Mouse (Mus musculus): Measurements from ENCODE around the gene Aoc1.

Gene Aoc1

DNA sequence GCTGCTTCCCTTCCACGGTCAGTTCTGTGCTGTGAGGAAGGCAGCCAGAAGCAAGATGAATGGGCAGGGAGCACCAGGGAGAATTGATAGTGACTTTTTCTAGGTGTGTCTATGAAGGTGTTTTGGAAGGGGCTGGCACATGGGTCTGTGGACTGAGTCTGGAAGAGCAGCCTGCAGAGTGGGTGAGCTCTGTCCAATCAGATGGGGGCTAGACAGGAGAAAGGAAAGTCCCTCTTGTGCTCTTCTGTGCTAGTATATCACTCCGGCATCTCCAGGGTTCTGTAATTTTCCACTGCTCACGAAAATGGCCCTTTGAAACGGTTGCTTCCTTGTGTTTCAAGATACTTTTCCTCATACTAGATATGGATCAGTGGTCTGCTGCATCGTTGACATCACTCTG is at the start of gene Aoc1:
Aoc1 (plus strand) TSS at position 301 of the 400 bp plus-strand sequence.
- no peak for DNase-seq

DNA sequence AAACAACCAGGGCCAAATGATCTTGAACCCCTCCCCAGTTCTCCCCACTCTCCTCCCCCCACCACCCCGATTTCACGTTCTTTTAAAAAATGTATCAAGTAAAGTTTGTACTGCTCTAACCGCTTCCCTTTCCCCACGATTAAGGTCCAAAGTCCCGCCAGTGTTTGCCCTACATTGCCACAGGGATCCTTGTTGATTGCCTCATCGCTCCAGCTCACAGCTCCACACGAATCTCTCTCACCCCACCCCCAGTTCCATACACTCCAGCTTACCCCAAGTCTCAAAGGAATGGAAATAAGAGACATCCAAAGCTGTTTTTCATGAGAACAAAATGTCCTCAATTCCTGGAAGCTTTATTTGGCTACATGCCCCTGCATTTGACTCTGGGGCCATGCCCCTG is 47.7 kb upstream of the Aoc1 start:
- peak; percentile 17 for DNase-seq

DNA sequence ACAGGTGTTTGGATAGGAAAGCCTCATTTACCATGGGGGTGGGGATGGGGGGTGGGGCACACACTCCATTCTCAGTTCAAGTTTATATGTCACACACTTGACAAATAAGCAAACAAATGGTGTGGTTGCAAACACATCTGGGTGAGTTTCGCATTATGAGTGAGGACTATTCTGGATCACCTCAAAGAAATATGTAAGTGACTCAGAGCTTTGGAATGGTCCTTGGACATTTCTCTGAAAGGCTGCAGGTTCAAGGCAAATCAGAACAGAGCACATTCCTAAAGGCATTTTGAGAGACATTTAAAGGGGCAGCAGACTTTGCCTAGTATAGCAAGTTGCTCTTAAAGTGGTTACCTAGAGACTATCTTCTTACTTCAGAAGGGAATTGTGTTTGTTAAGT is 43.7 kb upstream of the Aoc1 start:
- no peak for DNase-seq

GRCm38 (mm10) chr6:48829651-48830050 is 43.0 kb upstream of the Aoc1 start:
- no peak for DNase-seq

DNA sequence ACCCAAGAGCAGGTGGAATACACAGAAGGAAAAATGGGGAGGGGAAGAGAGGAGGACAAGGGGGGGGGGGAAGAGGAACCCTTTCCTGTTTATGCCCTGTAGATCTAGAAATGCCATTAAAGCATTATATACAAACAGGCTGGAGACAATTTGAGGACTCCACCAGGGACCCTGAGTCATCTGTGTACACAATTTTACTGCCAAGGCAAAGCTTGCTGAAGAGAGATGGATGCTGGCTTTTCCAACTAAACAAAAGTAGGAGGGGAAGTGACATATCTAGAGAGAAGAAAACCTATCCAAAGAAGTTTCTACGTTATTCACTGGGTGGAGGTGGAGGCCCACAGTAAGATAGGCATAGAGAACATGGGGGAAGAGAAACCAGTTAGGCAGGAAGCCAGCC is 42.5 kb upstream of the Aoc1 start:
- no peak for DNase-seq

DNA sequence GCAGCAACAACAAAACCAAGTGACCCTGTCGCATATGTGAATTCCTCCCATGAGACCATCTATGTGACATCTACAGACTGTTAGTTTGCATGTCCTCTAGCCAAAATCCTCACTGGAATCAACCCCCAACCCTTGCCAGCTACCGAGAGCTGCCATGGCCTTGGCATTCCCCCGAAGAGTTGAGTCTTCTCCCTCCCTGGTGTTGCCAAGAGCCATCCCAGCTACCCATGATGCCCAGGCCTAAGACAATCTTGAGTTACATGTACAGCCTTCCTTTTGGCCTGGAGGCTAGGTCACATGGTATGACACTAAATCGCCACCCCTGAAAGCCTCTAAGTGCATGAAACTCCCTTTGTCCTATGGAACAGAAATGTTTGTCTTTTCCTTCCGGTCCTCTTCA is 41.6 kb upstream of the Aoc1 start:
- no peak for DNase-seq

DNA sequence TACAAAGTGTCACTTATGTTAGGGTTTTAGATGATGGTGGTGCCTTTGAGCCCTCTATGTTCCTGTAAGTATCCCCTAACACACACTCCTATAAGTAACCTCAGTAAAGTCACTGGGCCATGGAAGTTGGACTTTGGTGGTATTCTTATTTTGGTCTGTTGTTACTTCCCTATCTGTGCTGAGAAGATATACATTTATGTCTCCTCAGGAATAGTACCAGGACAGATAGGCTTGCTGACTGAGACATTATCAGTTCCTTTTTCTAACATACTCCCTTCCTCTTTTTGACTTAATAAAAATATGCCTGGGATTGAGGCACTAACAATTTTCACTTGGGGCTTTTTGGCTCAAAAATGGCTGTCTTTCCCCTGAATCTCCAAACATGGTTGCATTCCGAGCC is 40.3 kb upstream of the Aoc1 start:
- no peak for DNase-seq

- DNase-seq: no peak
These were observed 39.2 kb upstream of the Aoc1 start for GRCm38 (mm10) chr6:48833515-48833914.

DNA sequence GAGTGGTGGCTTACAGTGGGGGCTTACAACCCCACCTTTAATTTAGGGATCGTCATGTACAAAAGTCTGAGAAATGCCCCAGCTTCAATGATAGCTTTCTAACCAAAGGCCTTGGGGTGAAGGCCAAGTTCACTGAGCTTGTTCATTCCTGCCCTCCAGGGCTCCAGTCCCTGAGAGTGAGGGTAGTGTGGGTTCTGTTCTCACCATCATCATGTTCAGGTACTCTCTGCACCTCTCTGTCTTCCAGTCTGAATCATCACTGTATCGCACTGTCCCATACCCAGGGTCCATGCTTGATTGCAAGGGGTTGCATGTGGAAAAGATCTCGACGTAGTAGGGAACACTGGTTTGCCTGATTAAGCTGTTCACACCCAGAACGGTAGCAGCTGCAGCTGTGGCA is 37.5 kb upstream of the Aoc1 start:
- no peak for DNase-seq

- no peak for DNase-seq
These were observed 36.5 kb upstream of the Aoc1 start for GRCm38 (mm10) chr6:48836146-48836545.

GRCm38 (mm10) chr6:48837516-48837915 is 35.2 kb upstream of the Aoc1 start:
- no peak for DNase-seq

- no peak for DNase-seq
These were observed 34.2 kb upstream of the Aoc1 start for GRCm38 (mm10) chr6:48838321-48839080.

DNA sequence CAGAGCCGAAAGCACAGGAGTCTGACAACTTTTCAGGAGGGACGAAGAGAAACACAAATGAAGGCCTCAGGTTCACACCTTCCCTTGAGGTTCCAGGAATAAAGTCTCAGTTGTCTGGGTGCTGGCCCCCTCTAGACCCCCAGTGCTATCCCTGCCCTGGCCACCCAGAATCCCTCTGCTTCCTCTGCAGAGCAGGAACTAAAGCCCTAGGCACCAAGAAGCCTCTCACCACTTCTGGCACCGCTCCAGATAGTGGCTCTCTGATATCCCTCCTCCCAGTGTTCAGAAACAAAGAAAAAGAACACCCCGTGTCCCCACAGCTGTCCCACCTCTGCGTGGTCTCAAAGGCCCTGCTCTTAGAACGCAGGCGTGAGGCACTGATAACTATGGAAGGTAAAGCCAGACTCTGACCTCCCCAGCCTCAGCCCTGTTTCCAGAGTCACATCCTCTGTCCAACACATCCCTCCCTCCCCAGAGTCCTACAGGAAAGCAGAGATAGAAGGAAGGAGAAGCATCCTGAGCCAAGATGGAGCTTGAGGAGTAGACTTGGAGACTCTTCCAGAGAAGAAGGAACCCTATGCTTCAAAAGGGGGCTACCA is 32.2 kb upstream of the Aoc1 start, which contains the start of gene Tmem176a:
Tmem176a (plus strand) TSS at position 549 of the 599 bp plus-strand sequence.
- DNase-seq: peak; percentile 73

DNA sequence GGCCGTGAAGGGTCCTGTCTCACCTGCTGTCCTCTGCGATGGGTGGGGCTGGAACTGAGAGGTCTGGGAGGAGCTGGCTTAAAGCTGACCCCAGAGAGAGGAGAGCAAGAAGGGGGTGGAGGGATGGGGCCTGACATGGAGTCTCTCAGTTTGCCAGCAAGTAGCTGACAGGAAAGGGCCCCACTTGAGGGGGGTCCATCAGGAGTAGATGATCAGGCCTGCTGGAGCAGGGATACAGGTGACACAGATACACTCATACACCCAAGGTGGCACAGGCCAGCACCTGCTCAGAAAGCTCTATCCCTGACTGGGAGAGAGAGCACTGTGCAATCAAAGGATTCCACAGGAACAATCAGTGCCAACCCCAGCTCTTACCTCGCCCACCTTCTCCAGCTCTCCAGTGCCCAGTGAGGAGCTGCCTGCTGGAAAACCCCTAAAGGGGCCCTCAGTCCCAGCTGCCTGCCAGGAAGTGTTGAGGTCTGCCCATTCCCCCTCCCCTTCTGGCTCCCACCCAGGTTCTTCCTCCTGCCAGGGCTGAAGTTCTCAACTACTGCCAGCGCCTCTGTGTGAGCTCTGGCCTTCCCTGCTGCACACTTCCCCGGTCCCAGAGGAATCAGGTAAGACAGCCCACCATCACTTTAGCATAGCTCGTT is 31.6 kb upstream of the Aoc1 start, which contains the start of gene Tmem176b:
Tmem176b (minus strand) TSS at position 524 of the 653 bp plus-strand sequence.
- peak; percentile 98 for DNase-seq

DNA sequence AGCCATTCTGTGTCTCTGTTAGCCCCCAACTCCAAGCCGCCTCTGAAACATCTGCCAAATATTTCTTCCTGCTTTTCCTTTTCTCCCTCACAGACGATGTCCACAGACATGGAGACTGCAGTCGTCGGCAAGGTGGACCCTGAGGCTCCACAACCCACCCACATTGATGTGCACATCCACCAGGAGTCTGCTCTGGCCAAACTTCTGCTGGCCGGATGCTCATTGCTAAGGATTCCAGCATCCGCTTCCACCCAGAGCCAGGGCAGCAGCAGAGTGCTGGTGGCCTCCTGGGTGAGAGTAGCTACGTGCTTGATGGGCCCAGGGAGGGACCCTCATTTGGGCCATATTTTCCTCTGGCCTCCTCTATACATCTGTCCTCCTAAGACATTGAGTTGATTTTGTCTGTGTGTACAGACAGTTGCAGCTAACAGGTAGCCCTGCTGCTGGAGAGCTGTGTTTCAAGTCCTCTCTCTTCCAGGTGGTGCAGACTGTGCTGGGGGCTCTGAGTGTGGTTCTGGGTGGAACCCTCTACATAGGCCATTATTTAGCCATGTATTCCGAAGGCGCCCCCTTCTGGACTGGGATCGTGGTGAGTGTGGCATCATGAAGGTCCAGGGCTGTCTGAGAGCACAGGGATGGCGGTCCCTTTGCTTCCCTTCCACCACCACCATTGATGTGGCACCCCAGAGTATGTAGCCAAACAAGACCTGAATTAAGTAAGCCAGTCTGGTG is 30.4 kb upstream of the Aoc1 start:
- DNase-seq: peak; percentile 78

GRCm38 (mm10) chr6:48845086-48845485 is 27.6 kb upstream of the Aoc1 start:
- no peak for DNase-seq

DNA sequence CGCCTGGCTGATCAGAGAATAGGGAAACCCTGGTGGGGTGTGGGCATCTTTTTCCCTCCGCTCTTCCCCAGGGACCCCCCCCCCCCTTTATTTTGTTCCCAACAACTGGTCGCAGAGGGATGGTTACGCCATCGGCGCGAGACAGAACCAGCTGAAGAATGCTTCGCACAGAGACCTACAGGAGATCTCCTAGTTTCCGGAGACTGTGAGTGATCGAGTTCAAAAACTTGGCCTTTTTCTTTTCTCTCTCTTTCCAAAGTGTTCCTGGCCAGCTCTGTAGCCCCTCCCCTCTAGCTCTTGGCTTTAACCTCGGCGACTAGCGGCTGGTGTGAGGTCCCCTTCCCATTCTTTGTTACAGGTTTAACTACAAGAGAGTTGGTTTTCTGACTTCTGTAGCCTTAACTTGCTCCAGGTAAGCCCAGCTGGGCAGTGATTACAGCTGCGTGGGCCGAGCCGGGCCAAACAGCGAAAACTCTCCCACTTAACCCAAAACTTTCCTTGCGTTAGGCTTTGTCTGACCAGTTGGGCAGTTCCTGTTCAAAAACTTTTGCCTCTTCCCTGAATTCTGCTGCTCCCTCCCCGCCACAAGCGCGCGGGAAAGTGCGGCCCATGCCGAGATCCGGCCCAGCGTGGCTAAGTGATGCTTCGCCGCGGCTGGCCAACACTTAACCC is 20.7 kb upstream of the Aoc1 start:
- peak; percentile 55 for DNase-seq

- no peak for DNase-seq
These were observed 18.5 kb upstream of the Aoc1 start for GRCm38 (mm10) chr6:48854155-48854554.

GRCm38 (mm10) chr6:48857613-48858302 is 14.9 kb upstream of the Aoc1 start:
- DNase-seq: peak; percentile 67

DNA sequence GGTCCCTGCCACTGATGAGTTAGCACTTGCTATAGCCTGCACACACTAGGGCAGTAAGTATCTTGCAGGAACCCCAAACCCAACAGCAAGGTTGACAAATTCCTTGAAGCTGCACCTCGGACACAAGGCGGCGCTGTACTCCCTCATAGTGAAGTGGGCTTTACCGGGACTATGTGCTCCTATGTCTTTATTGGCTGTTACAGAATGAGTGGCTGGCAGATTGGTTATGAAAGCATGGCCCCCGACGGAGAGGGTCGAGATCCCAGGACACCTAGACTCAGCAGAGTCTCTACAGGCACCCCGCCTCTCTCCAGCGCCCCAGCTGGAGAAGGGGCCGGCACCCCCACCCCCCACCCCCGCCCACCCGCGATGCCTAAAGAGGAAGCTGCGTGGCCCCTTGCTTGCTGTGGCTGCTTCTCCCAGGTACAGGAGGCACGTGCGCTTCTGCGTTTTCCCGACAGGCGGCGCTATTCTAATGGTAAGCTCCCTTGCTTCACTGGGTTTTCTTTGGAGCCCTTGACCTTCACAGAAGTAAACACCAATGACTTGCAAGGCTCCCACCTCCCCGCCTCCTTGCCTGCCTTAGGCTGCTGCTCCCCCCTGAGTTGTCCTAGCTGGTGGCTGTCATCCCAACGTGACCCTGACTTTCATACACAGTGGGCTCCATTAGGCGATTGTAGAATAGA is 12.4 kb upstream of the Aoc1 start:
- DNase-seq: peak; percentile 81

GRCm38 (mm10) chr6:48860851-48861250 is 11.8 kb upstream of the Aoc1 start:
- DNase-seq: no peak
